Mouse (Mus musculus) forebrain, embryonic 11.5 days (tissue): ENCODE measurements at regions not wholly inside any gene's neighbourhood (a gene's known extent, or its start where the extent isn't known, plus 50 kb on each side); places are given as distances from the start of the nearest gene placed in this dataset.

ENCODE experiments used
- ATAC-seq: fragments of 200-750 bp; cut with Nextera tagmentation; replicated peaks from 2 replicates; pipeline ENCODE4 v1.8.0; 2017; ENCODE audit warnings: moderate TSS enrichment; ENCODE audit not compliant: low FRiP score
- DNase-seq: peaks from one replicate; pipeline ENCODE4 v3.0.0-alpha.2; 2017; ENCODE audit warnings: low spot score
- H3K27ac ChIP-seq: fragments of 300-500 bp; sonication (generic); 2 replicates; pipeline ENCODE4 v1.5.1; 2014; ENCODE audit warnings: low read depth, low read length
- H3K27me3 ChIP-seq: fragments of 300-500 bp; sonication (generic); 2 replicates; pipeline ENCODE4 v1.6.1; 2014; ENCODE audit warnings: mild to moderate bottlenecking, low read length, mixed read lengths; ENCODE audit not compliant: control insufficient read depth, insufficient read depth
- H3K36me3 ChIP-seq: fragments of 300-500 bp; sonication (generic); 2 replicates; pipeline ENCODE4 v1.6.1; 2014; ENCODE audit warnings: mild to moderate bottlenecking, low read length, moderate library complexity, mixed read lengths; ENCODE audit not compliant: control insufficient read depth, insufficient read depth
- H3K4me1 ChIP-seq: fragments of 300-500 bp; sonication (generic); replicated peaks from 2 replicates; pipeline ENCODE4 v1.6.1; 2014; ENCODE audit warnings: low read length, mixed read lengths; ENCODE audit not compliant: control insufficient read depth, insufficient read depth
- H3K4me2 ChIP-seq: fragments of 300-500 bp; sonication (generic); 2 replicates; pipeline ENCODE4 v1.6.1; 2014; ENCODE audit warnings: low read depth, mild to moderate bottlenecking, low read length, moderate library complexity, mixed read lengths; ENCODE audit not compliant: severe bottlenecking
- H3K4me3 ChIP-seq: fragments of 300-500 bp; sonication (generic); 2 replicates; pipeline ENCODE4 v1.5.1; 2014; ENCODE audit warnings: low read depth, low read length
- H3K9ac ChIP-seq: fragments of 300-500 bp; sonication (generic); 2 replicates; pipeline ENCODE4 v1.6.1; 2014; ENCODE audit warnings: low read length
- H3K9me3 ChIP-seq: fragments of 300-500 bp; sonication (generic); 2 replicates; pipeline ENCODE4 v1.6.1; 2016; ENCODE audit warnings: low read length, mixed read lengths; ENCODE audit not compliant: control insufficient read depth
- WGBS: fragments of 180-500 bp; shearing (Covaris S2); extraction: QIAGEN DNeasy Blood & Tissue Kit; methylation state at CpG from one replicate; pipeline ENCODE4 v1.1.7; 2014; 5-methylcytosine and 5-hydroxymethylcytosine counted together

GRCm38 (mm10) chr7:74928226-74928927 is 373.8 kb upstream of the Slco3a1 start:
- Histone ChIP-seq H3K9ac (no peak overlapping the region), H3K4me3 (no peak overlapping the region), H3K27ac (no peak overlapping the region), H3K27me3 (no peaks in the 10 kb centered on the region), H3K36me3 (no peaks in the 10 kb centered on the region), H3K4me2 (no peak overlapping the region), H3K9me3 (no peaks in the 10 kb centered on the region), H3K4me1 (no peaks in the 10 kb centered on the region)
- ATAC-seq (no peak), DNase-seq (no peak)
- 77% methylated on average over 6 of the region's 6 CpGs for WGBS

- H3K36me3 ChIP-seq: no peaks in the 10 kb centered on the region
- DNase-seq (no peak), ATAC-seq (no peak)
- no peaks in the 10 kb centered on the region for H3K27me3 ChIP-seq
- no peak overlapping the region for H3K9ac ChIP-seq
- no peaks in the 10 kb centered on the region for H3K9me3 ChIP-seq
- H3K4me3 ChIP-seq: no peak overlapping the region
- no peak overlapping the region for H3K27ac ChIP-seq
- no peaks in the 10 kb centered on the region for H3K4me1 ChIP-seq
- no peak overlapping the region for H3K4me2 ChIP-seq
- WGBS: 72% methylated on average over 2 of the region's 2 CpGs
Measured at GRCm38 (mm10) chr7:74926729-74927128, 372.1 kb upstream of the Slco3a1 start.

DNA sequence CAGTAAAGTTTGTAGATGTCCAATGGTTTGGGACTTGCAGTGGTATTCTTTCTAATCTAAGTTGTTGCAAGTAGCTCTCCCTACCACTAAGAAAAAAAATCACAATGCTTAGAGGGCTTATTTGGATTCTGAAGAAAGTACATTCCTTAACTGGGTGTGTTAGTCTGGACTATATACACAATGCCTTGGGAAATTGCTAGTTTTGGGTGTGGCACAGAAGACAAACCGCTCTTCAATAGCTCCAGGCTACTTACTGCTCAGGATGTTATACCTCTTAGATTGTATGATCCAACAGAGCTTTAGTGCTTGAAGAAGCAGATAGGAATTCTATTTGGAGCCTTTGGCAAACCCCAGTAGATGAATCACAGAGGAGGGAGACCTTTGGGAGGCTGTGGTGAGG is 369.6 kb upstream of the Slco3a1 start:
- H3K27me3 ChIP-seq: no peaks in the 10 kb centered on the region
- no peaks in the 10 kb centered on the region for H3K4me1 ChIP-seq
- DNase-seq (no peak), ATAC-seq (no peak)
- H3K36me3 ChIP-seq: no peaks in the 10 kb centered on the region
- H3K9me3 ChIP-seq: no peaks in the 10 kb centered on the region
- no peak overlapping the region for H3K9ac ChIP-seq
- H3K4me3 ChIP-seq: no peak overlapping the region
- H3K27ac ChIP-seq: no peak overlapping the region
- 94% methylated on average over 1 of the region's 1 CpGs for WGBS
- H3K4me2 ChIP-seq: no peak overlapping the region

GRCm38 (mm10) chr7:74908311-74908962 is 353.9 kb upstream of the Slco3a1 start:
- Histone ChIP-seq H3K9me3 (no peaks in the 10 kb centered on the region), H3K4me1 (no peaks in the 10 kb centered on the region), H3K4me2 (no peak overlapping the region), H3K9ac (no peak overlapping the region), H3K4me3 (no peak overlapping the region), H3K36me3 (no peaks in the 10 kb centered on the region), H3K27me3 (no peaks in the 10 kb centered on the region), H3K27ac (no peak overlapping the region)
- no peak for DNase-seq
- ATAC-seq: no peak
- 66% methylated on average over 3 of the region's 3 CpGs for WGBS

- H3K27ac ChIP-seq: no peak overlapping the region
- no peak overlapping the region for H3K4me2 ChIP-seq
- ATAC-seq (no peak), DNase-seq (no peak)
- no peaks in the 10 kb centered on the region for H3K4me1 ChIP-seq
- no peaks in the 10 kb centered on the region for H3K27me3 ChIP-seq
- 77% methylated on average over 1 of the region's 1 CpGs for WGBS
- H3K9ac ChIP-seq: no peak overlapping the region
- H3K4me3 ChIP-seq: no peak overlapping the region
- no peaks in the 10 kb centered on the region for H3K9me3 ChIP-seq
- H3K36me3 ChIP-seq: no peaks in the 10 kb centered on the region
Measured at GRCm38 (mm10) chr7:74907391-74907790, 352.8 kb upstream of the Slco3a1 start.

DNA sequence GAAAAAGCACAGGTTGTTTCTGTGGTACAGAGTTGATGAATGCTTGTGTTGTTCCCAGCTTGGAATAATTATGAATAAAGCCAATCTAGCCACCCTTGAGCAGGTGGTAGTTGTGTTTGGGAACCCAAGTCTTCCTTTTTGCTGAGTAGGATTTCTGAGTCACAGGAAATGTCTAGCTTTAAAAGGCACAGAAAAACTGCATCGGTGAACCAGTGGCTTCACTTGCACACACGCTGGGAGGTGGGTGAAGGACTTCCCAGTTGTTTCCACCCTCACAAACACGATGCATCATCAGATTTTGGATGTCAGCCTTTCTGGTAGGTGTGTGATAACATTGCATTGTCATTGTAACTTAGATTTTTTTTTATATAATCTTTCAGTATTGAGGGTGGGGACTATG is 322.9 kb upstream of the Slco3a1 start:
- H3K9ac ChIP-seq: no peak overlapping the region
- H3K27me3 ChIP-seq: no peaks in the 10 kb centered on the region
- no peaks in the 10 kb centered on the region for H3K9me3 ChIP-seq
- no peak overlapping the region for H3K27ac ChIP-seq
- no peaks in the 10 kb centered on the region for H3K4me1 ChIP-seq
- no peaks in the 10 kb centered on the region for H3K36me3 ChIP-seq
- no peak overlapping the region for H3K4me3 ChIP-seq
- DNase-seq: no peak
- ATAC-seq: no peak
- 81% methylated on average over 3 of the region's 3 CpGs for WGBS
- H3K4me2 ChIP-seq: no peak overlapping the region

DNA sequence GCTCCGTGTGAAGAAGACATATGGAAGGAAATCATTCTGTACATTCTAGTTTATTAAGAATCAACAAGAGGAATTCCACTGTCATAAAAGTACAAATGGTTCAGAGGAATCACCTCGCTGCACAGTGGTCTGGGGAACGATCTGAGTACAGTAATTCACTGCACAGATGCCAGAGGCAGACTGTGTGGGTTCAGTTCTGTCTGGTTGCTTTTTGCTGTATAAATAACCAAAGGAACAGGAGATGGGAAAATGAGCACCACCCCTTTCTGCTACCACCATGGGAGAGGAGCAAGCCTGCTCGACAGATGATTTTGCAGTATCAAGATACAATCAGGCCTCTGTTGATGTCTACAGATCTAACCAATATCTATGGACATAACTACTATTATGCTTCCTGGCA is 322.1 kb upstream of the Slco3a1 start:
- DNase-seq (no peak), ATAC-seq (no peak)
- H3K27ac ChIP-seq: no peak overlapping the region
- H3K27me3 ChIP-seq: no peaks in the 10 kb centered on the region
- no peaks in the 10 kb centered on the region for H3K9me3 ChIP-seq
- H3K4me3 ChIP-seq: no peak overlapping the region
- no peak overlapping the region for H3K4me2 ChIP-seq
- no peaks in the 10 kb centered on the region for H3K36me3 ChIP-seq
- WGBS: 74% methylated on average over 4 of the region's 4 CpGs
- no peaks in the 10 kb centered on the region for H3K4me1 ChIP-seq
- no peak overlapping the region for H3K9ac ChIP-seq

- DNase-seq: no peak
- no peak overlapping the region for H3K9ac ChIP-seq
- ATAC-seq: no peak
- H3K9me3 ChIP-seq: no peaks in the 10 kb centered on the region
- no peaks in the 10 kb centered on the region for H3K27me3 ChIP-seq
- 89% methylated on average over 1 of the region's 1 CpGs for whole genome bisulfite sequencing
- no peaks in the 10 kb centered on the region for H3K4me1 ChIP-seq
- no peak overlapping the region for H3K27ac ChIP-seq
- no peak overlapping the region for H3K4me3 ChIP-seq
- no peak overlapping the region for H3K4me2 ChIP-seq
- no peaks in the 10 kb centered on the region for H3K36me3 ChIP-seq
Measured at GRCm38 (mm10) chr7:74870250-74870649, 315.7 kb upstream of the Slco3a1 start.

GRCm38 (mm10) chr7:74862727-74863126 is 308.1 kb upstream of the Slco3a1 start:
- DNase-seq: no peak
- no peaks in the 10 kb centered on the region for H3K9me3 ChIP-seq
- H3K4me2 ChIP-seq: no peak overlapping the region
- no peak overlapping the region for H3K4me3 ChIP-seq
- H3K9ac ChIP-seq: no peak overlapping the region
- H3K4me1 ChIP-seq: no peaks in the 10 kb centered on the region
- 75% methylated on average over 3 of the region's 3 CpGs for WGBS
- H3K27ac ChIP-seq: no peak overlapping the region
- no peak for ATAC-seq
- H3K27me3 ChIP-seq: no peaks in the 10 kb centered on the region
- H3K36me3 ChIP-seq: no peaks in the 10 kb centered on the region
